8 mouse cellular contexts compared by ENCODE assay signal in the genomic region with DNA sequence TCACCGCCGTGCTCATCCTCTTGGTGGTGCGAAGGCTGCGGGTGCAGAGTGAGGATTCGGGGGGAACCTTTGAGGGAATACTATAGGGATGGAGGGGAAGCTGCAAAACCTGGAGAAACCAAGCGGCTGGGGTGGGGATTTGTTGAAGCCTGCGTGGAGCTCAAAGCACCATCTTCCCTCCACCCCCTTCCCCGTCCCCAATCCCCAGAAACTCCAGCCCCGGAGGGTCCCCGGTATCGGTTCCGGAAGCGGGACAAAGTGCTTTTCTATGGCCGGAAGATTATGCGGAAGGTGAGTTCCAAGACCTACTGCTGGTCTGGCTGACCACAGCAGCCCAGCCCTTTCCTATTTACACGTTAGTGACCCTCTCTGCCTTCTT. TPM values are rescaled to one million over a fixed set of nuclear protein-coding genes. Genes with fewer than 3 reads are reported as not detected.
DNase-seq lines count a peak whose midpoint lies in the region; ATAC-seq and TF ChIP-seq lines count a peak whose summit lies in the region.

No protein-coding gene starts in this region.

- H3K9me3 ChIP-seq in G1E (replicated peaks), result no peaks in the 10 kb centered on the region
- no peaks in the 10 kb centered on the region for H3K9me3 ChIP-seq in heart, embryonic 15.5 days (replicated peaks)
- no peaks in the 10 kb centered on the region for H3K9me3 ChIP-seq in limb, embryonic 12.5 days
- H3K9me3 ChIP-seq in midbrain, embryonic 14.5 days (ENCODE audit: control insufficient read depth, low read length), result no peaks in the 10 kb centered on the region

- H3K27me3 ChIP-seq in G1E (ENCODE audit: insufficient read depth, low read length), result no peaks in the 10 kb centered on the region
- H3K27me3 ChIP-seq in heart, embryonic 15.5 days, result no peaks in the 10 kb centered on the region
- no peaks in the 10 kb centered on the region for H3K27me3 ChIP-seq in limb, embryonic 12.5 days
- H3K27me3 ChIP-seq in midbrain, embryonic 14.5 days (ENCODE audit: control insufficient read depth, insufficient read depth, low read length), result no peaks in the 10 kb centered on the region

- intact Hi-C loops in gastrocnemius, postnatal 14 days (cut with DNase I; ENCODE audit: low total_unique reads), result no loop called here

- WGBS in heart, embryonic 15.5 days, result 4% methylated on average over 16 of the region's 16 CpGs
- WGBS in limb, embryonic 12.5 days, result 6% methylated on average over 16 of the region's 16 CpGs
- 7% methylated on average over 16 of the region's 16 CpGs for WGBS in midbrain, embryonic 14.5 days

- H3K4me1 ChIP-seq in G1E (ENCODE audit: insufficient read depth, low read depth, low read length), result peaks cover 37% of the 10 kb centered on the region
- H3K4me1 ChIP-seq in heart, embryonic 15.5 days (replicated peaks), result peaks cover 15% of the 10 kb centered on the region
- peaks cover 6% of the 10 kb centered on the region for H3K4me1 ChIP-seq in limb, embryonic 12.5 days (replicated peaks)
- H3K4me1 ChIP-seq in midbrain, embryonic 14.5 days (ENCODE audit: control insufficient read depth, insufficient read depth, low read length), result no peaks in the 10 kb centered on the region

- H3K27ac ChIP-seq in heart, embryonic 15.5 days, result peak overlapping the region; percentile 39
- peak overlapping the region; percentile 41; the same call in 1 of the 2 replicates for H3K27ac ChIP-seq in limb, embryonic 12.5 days
- H3K27ac ChIP-seq in midbrain, embryonic 14.5 days (replicated peaks; ENCODE audit: low read depth, low read length), result peak overlapping the region; percentile 75; the same call in 1 of the 2 replicates

- H3K36me3 ChIP-seq in G1E (replicated peaks), result peaks cover 59% of the 10 kb centered on the region
- peaks cover 11% of the 10 kb centered on the region; the same call in 1 of the 2 replicates for H3K36me3 ChIP-seq in heart, embryonic 15.5 days
- H3K36me3 ChIP-seq in limb, embryonic 12.5 days, result peaks cover 33% of the 10 kb centered on the region
- peaks cover 34% of the 10 kb centered on the region for H3K36me3 ChIP-seq in midbrain, embryonic 14.5 days (ENCODE audit: control insufficient read depth, insufficient read depth, low read length)

- H3K9ac ChIP-seq in heart, embryonic 15.5 days, result peak overlapping the region; percentile 64
- peak overlapping the region; percentile 55 for H3K9ac ChIP-seq in limb, embryonic 12.5 days (replicated peaks)
- H3K9ac ChIP-seq in midbrain, embryonic 14.5 days (replicated peaks; ENCODE audit: low read length), result no peak overlapping the region; the same call in 1 of the 2 replicates

- DNase-seq in adrenal gland, postnatal 14 days, result peak; percentile 39
- DNase-seq in adrenal gland, adult 8-10 months, result no peak
- DNase-seq in G1E (ENCODE audit: low spot score), result no peak
- DNase-seq in midbrain, embryonic 14.5 days, result peak; percentile 24
- no peak for DNase-seq in layer of hippocampus, adult 9-11 months
- no peak for DNase-seq in gastrocnemius, postnatal 14 days

- TF ChIP-seq CTCF in G1E (IDR thresholded peaks at IDR 0.05; ENCODE audit: low read depth, low read length), result no peak

- peak overlapping the region; percentile 94 for H3K4me3 ChIP-seq in G1E (ENCODE audit: low read depth, low read length)
- H3K4me3 ChIP-seq in heart, embryonic 15.5 days, result peak overlapping the region; percentile 65
- peak overlapping the region; percentile 56 for H3K4me3 ChIP-seq in limb, embryonic 12.5 days (replicated peaks)
- peak overlapping the region; percentile 64 for H3K4me3 ChIP-seq in midbrain, embryonic 14.5 days (replicated peaks; ENCODE audit: low read depth, low read length)

- no peak for ATAC-seq in G1E (ENCODE audit: extremely low read depth, insufficient number of reproducible peaks, low FRiP score, poor library complexity, severe bottlenecking)
- no peak; the same call in 1 of the 2 replicates for ATAC-seq in heart, embryonic 15.5 days (replicated peaks; ENCODE audit: insufficient number of reproducible peaks, insufficient read depth, low FRiP score, low read depth)
- ATAC-seq in limb, embryonic 12.5 days (ENCODE audit: insufficient number of reproducible peaks, insufficient read depth, low FRiP score, low TSS enrichment, low read depth), result no peak
- ATAC-seq in midbrain, embryonic 14.5 days (ENCODE audit: low FRiP score, low TSS enrichment), result no peak; the same call in 1 of the 2 replicates

- peak overlapping the region; percentile 98 for H3K4me2 ChIP-seq in heart, embryonic 15.5 days
- peak overlapping the region; percentile 85 for H3K4me2 ChIP-seq in limb, embryonic 12.5 days
- peak overlapping the region; percentile 89 for H3K4me2 ChIP-seq in midbrain, embryonic 14.5 days (ENCODE audit: low read length)

RNA-seq across cellular contexts. Expression of a gene that starts 1.9 kb away (rescaled TPM):
- total RNA-seq in adrenal gland, postnatal 14 days (2021), result 29.9 and 41.0 TPM in 2 replicates
- total RNA-seq in adrenal gland, adult 8-10 months (2022), result 10 to 100 TPM; 49.3 to 73.9 (median 63.2) TPM
- total RNA-seq in G1E (2014; fragmentation: Nextera tagmentation), result 39.8 and 61.5 TPM in 2 replicates
- total RNA-seq in G1E (2017), result 33.9 and 34.3 TPM in 2 replicates
- 21.4 and 25.1 TPM in 2 replicates for polyA plus RNA-seq in G1E (2012)
- 14.2 and 18.6 TPM in 2 replicates for polyA plus RNA-seq in heart, embryonic 15.5 days (2015; fragmentation: Nextera tagmentation; extraction: Ambion mirVana)
- 22.9 and 29.5 TPM in 2 replicates for polyA plus RNA-seq in limb, embryonic 12.5 days (2016; fragmentation: Nextera tagmentation; extraction: Ambion mirVana)
- 26.4 and 31.1 TPM in 2 replicates for polyA plus RNA-seq in midbrain, embryonic 14.5 days (2014; fragmentation: Nextera tagmentation; extraction: Ambion mirVana)
- total RNA-seq in gastrocnemius, postnatal 14 days (2021), result 10 to 100 TPM in 1 of 2 experiments, 1 to 10 TPM in 1; 7.9 to 11.1 TPM

RNA-seq across cellular contexts. Expression of a gene that starts 16.8 kb away (rescaled TPM):
- 31.8 and 37.5 TPM in 2 replicates for total RNA-seq in adrenal gland, postnatal 14 days (2021)
- 10 to 100 TPM; 45.0 to 82.0 (median 60.3) TPM for total RNA-seq in adrenal gland, adult 8-10 months (2022)
- 42.4 and 43.6 TPM in 2 replicates for total RNA-seq in G1E (2014; fragmentation: Nextera tagmentation)
- 41.5 and 46.9 TPM in 2 replicates for total RNA-seq in G1E (2017)
- 144 and 171 TPM in 2 replicates for polyA plus RNA-seq in G1E (2012)
- 42.3 and 54.2 TPM in 2 replicates for polyA plus RNA-seq in heart, embryonic 15.5 days (2015; fragmentation: Nextera tagmentation; extraction: Ambion mirVana)
- polyA plus RNA-seq in limb, embryonic 12.5 days (2016; fragmentation: Nextera tagmentation; extraction: Ambion mirVana), result 52.9 and 59.4 TPM in 2 replicates
- 76.7 and 78.9 TPM in 2 replicates for polyA plus RNA-seq in midbrain, embryonic 14.5 days (2014; fragmentation: Nextera tagmentation; extraction: Ambion mirVana)
- 10 to 100 TPM; 16.5 to 17.4 TPM for total RNA-seq in gastrocnemius, postnatal 14 days (2021)

RNA-seq across cellular contexts. Expression of a gene that starts 24.2 kb away (rescaled TPM):
- total RNA-seq in adrenal gland, postnatal 14 days (2021), result 19.2 and 24.7 TPM in 2 replicates
- total RNA-seq in adrenal gland, adult 8-10 months (2022), result 10 to 100 TPM; 20.6 to 22.9 (median 21.7) TPM
- total RNA-seq in G1E (2014; fragmentation: Nextera tagmentation) (25.7 and 26.6 TPM in 2 replicates), G1E (2017) (6.6 and 7.4 TPM in 2 replicates)
- polyA plus RNA-seq in G1E (2012), result 19.2 and 22.7 TPM in 2 replicates
- 26.4 and 34.9 TPM in 2 replicates for polyA plus RNA-seq in heart, embryonic 15.5 days (2015; fragmentation: Nextera tagmentation; extraction: Ambion mirVana)
- polyA plus RNA-seq in limb, embryonic 12.5 days (2016; fragmentation: Nextera tagmentation; extraction: Ambion mirVana), result 61.1 and 68.1 TPM in 2 replicates
- polyA plus RNA-seq in midbrain, embryonic 14.5 days (2014; fragmentation: Nextera tagmentation; extraction: Ambion mirVana), result 53.0 and 80.8 TPM in 2 replicates
- total RNA-seq in gastrocnemius, postnatal 14 days (2021), result 10 to 100 TPM; 16.5 to 17.6 TPM

RNA-seq across cellular contexts. Expression of a gene that starts 46.4 kb away (rescaled TPM):
- total RNA-seq in adrenal gland, postnatal 14 days (2021), result not detected in 2 replicates
- under 1 TPM in 2 of 4 experiments, not detected in 2; 0.28 to 0.46 TPM for total RNA-seq in adrenal gland, adult 8-10 months (2022)
- not detected in 2 replicates for total RNA-seq in G1E (2014; fragmentation: Nextera tagmentation)
- total RNA-seq in G1E (2017), result 0.11 TPM in 1 of 2 replicates, not detected in the other
- polyA plus RNA-seq in G1E (2012), result not detected in 2 replicates
- polyA plus RNA-seq in heart, embryonic 15.5 days (2015; fragmentation: Nextera tagmentation; extraction: Ambion mirVana), result not detected in 2 replicates
- not detected in 2 replicates for polyA plus RNA-seq in limb, embryonic 12.5 days (2016; fragmentation: Nextera tagmentation; extraction: Ambion mirVana)
- 0.18 and 0.58 TPM in 2 replicates for polyA plus RNA-seq in midbrain, embryonic 14.5 days (2014; fragmentation: Nextera tagmentation; extraction: Ambion mirVana)
- total RNA-seq in gastrocnemius, postnatal 14 days (2021), result not detected

RNA-seq across cellular contexts. Expression of a gene that starts 49.6 kb away (rescaled TPM):
- 12.8 and 13.5 TPM in 2 replicates for total RNA-seq in adrenal gland, postnatal 14 days (2021)
- total RNA-seq in adrenal gland, adult 8-10 months (2022), result 10 to 100 TPM; 10.4 to 20.2 (median 12.1) TPM
- 5.0 and 5.6 TPM in 2 replicates for total RNA-seq in G1E (2014; fragmentation: Nextera tagmentation)
- 1.9 and 2.1 TPM in 2 replicates for total RNA-seq in G1E (2017)
- 1.1 and 1.2 TPM in 2 replicates for polyA plus RNA-seq in G1E (2012)
- polyA plus RNA-seq in heart, embryonic 15.5 days (2015; fragmentation: Nextera tagmentation; extraction: Ambion mirVana), result 5.2 and 5.8 TPM in 2 replicates
- 5.9 and 7.6 TPM in 2 replicates for polyA plus RNA-seq in limb, embryonic 12.5 days (2016; fragmentation: Nextera tagmentation; extraction: Ambion mirVana)
- polyA plus RNA-seq in midbrain, embryonic 14.5 days (2014; fragmentation: Nextera tagmentation; extraction: Ambion mirVana), result 3.2 and 3.9 TPM in 2 replicates
- 1 to 10 TPM; 2.4 to 2.7 TPM for total RNA-seq in gastrocnemius, postnatal 14 days (2021)

Comparison
In these comparisons a context has a peak if more than half of its experiments do, and no peak if none do; other contexts are left out.
1. DNase-seq: peak in adrenal gland, postnatal 14 days (single experiment) and midbrain, embryonic 14.5 days (single experiment); none in adrenal gland, adult 8-10 months (single experiment), G1E (single experiment), layer of hippocampus, adult 9-11 months (single experiment) and gastrocnemius, postnatal 14 days (single experiment).
2. Peak in every context shown above with its lines, with median percentiles within 50 percentile points of each other: H3K4me3 ChIP-seq, H3K27ac ChIP-seq and H3K4me2 ChIP-seq.